Mouse (Mus musculus) MEL (cell line): ENCODE data around the gene Hoxc9.

Experiments
- E2F4 ChIP-seq: IDR thresholded peaks from 2 replicates; pipeline ENCODE4 v1.6.1; 2011; ENCODE audit warnings: low read depth, low read length, improper control_type of control experiment, borderline replicate concordance
- MAFK ChIP-seq: IDR thresholded peaks from 2 replicates; pipeline ENCODE4 v1.6.1; 2011; ENCODE audit warnings: low read depth, mild to moderate bottlenecking, low read length, improper control_type of control experiment, borderline replicate concordance
- MEF2A ChIP-seq: IDR thresholded peaks from 2 replicates; pipeline ENCODE4 v1.6.1; 2014; ENCODE audit warnings: low read depth, mild to moderate bottlenecking, inconsistent platforms, low read length, improper control_type of control experiment; ENCODE audit not compliant: poor library complexity, insufficient replicate concordance, severe bottlenecking; ENCODE audit errors: extremely low read depth
- POLR2A ChIP-seq, 2 experiments: IDR thresholded peaks; 2 replicates each; pipeline ENCODE4 v1.6.1; 2011 to 2012; ENCODE audit warnings: low read length in 2 of 2, mild to moderate bottlenecking in 2 of 2, control low read depth in 1 of 2, improper control_type of control experiment in 1 of 2, low read depth in 1 of 2, moderate library complexity in 1 of 2; ENCODE audit not compliant: control insufficient read depth in 1 of 2, insufficient read depth in 1 of 2, poor library complexity in 1 of 2
- POLR2AphosphoS2 ChIP-seq: IDR thresholded peaks from 2 replicates; pipeline ENCODE4 v1.6.1; 2011; ENCODE audit warnings: low read length, improper control_type of control experiment

GRCm38 (mm10) chr15:102979936-102980335, 3.7 kb downstream of the Hoxc9 start:
- TF ChIP-seq MAFK (no peak), POLR2A (IDR thresholded peaks at IDR 0.05; ENCODE audit: control insufficient read depth in 1 of 2, insufficient read depth in 1 of 2, low read depth in 1 of 2, low read length in 2 of 2, poor library complexity in 1 of 2) (no peak), MEF2A (no peak), E2F4 (no peak), POLR2AphosphoS2 (no peak)
